8 mouse cellular contexts compared by ENCODE assay signal in genomic region chr1:125911901-125912445, GRCm38 (mm10). TPM values are rescaled to one million over a fixed set of nuclear protein-coding genes. Genes with fewer than 3 reads are reported as not detected.
DNase-seq lines count a peak whose midpoint lies in the region; ATAC-seq lines count a peak whose summit lies in the region.

No protein-coding gene starts in this region.

- peaks cover 46% of the 10 kb centered on the region for H3K27me3 ChIP-seq in megakaryocyte, embryonic 14.5 days (replicated peaks)
- H3K27me3 ChIP-seq in embryonic facial prominence, embryonic 15.5 days = peaks cover 31% of the 10 kb centered on the region
- H3K27me3 ChIP-seq in stomach, embryonic 15.5 days (replicated peaks) = peaks cover 30% of the 10 kb centered on the region

- WGBS in embryonic facial prominence, embryonic 15.5 days = under 1% methylated on average over 43 of the region's 43 CpGs
- WGBS in stomach, embryonic 15.5 days = 0% methylated on average over 43 of the region's 43 CpGs

- DNase-seq in heart, postnatal 4 days = peak; percentile 17
- DNase-seq in left cerebral cortex, adult 9 months (ENCODE audit: low spot score in 2 of 2) = peak; percentile 20 to 42
- DNase-seq in lung, postnatal 36 days = peak; percentile 56

- H3K4me2 ChIP-seq in embryonic facial prominence, embryonic 15.5 days (replicated peaks) = peak overlapping the region; percentile 98
- H3K4me2 ChIP-seq in stomach, embryonic 15.5 days = peak overlapping the region; percentile 96

- no peak overlapping the region for H3K9ac ChIP-seq in embryonic facial prominence, embryonic 15.5 days
- H3K9ac ChIP-seq in stomach, embryonic 15.5 days = no peak overlapping the region

- ATAC-seq in megakaryocyte, adult 5-6 weeks (ENCODE audit: poor library complexity, severe bottlenecking) = no peak
- ATAC-seq in embryonic facial prominence, embryonic 15.5 days (ENCODE audit: insufficient number of reproducible peaks, low FRiP score, low TSS enrichment, low read depth) = peak; percentile 49
- peak; percentile 61; the same call in 1 of the 2 replicates for ATAC-seq in stomach, embryonic 15.5 days (ENCODE audit: insufficient read depth, low FRiP score, low read depth)
- ATAC-seq in monocyte, adult 5-6 weeks (replicated peaks; ENCODE audit: insufficient number of reproducible peaks, low FRiP score, low TSS enrichment, poor library complexity, severe bottlenecking) = no peak

- no peaks in the 10 kb centered on the region for H3K36me3 ChIP-seq in megakaryocyte, embryonic 14.5 days (replicated peaks; ENCODE audit: low read length)
- H3K36me3 ChIP-seq in embryonic facial prominence, embryonic 15.5 days = no peaks in the 10 kb centered on the region
- no peaks in the 10 kb centered on the region for H3K36me3 ChIP-seq in stomach, embryonic 15.5 days

- peak overlapping the region; percentile 82 for H3K4me3 ChIP-seq in megakaryocyte, embryonic 14.5 days (replicated peaks)
- H3K4me3 ChIP-seq in embryonic facial prominence, embryonic 15.5 days (replicated peaks) = peak overlapping the region; percentile 51
- H3K4me3 ChIP-seq in stomach, embryonic 15.5 days (replicated peaks) = peak overlapping the region; percentile 44

- peaks cover 21% of the 10 kb centered on the region for H3K4me1 ChIP-seq in megakaryocyte, embryonic 14.5 days
- H3K4me1 ChIP-seq in embryonic facial prominence, embryonic 15.5 days = peaks cover 32% of the 10 kb centered on the region
- H3K4me1 ChIP-seq in stomach, embryonic 15.5 days = peaks cover 23% of the 10 kb centered on the region

- H3K27ac ChIP-seq in embryonic facial prominence, embryonic 15.5 days (replicated peaks) = no peak overlapping the region
- no peak overlapping the region for H3K27ac ChIP-seq in stomach, embryonic 15.5 days

- no peaks in the 10 kb centered on the region for H3K9me3 ChIP-seq in megakaryocyte, embryonic 14.5 days
- no peaks in the 10 kb centered on the region for H3K9me3 ChIP-seq in embryonic facial prominence, embryonic 15.5 days (replicated peaks)
- no peaks in the 10 kb centered on the region for H3K9me3 ChIP-seq in stomach, embryonic 15.5 days

RNA-seq across cellular contexts. Expression of gene Lypd1, which starts 0.9 kb away (rescaled TPM):
- polyA plus RNA-seq in megakaryocyte, embryonic 14.5 days (2012; ENCODE audit: insufficient read depth, low replicate concordance) = 0.91 and 6.4 TPM in 2 replicates
- total RNA-seq in megakaryocyte, adult 5-6 weeks (2015) = not detected in 2 replicates
- total RNA-seq in megakaryocyte, adult 5-6 weeks (2017) = not detected in 2 replicates
- polyA plus RNA-seq in embryonic facial prominence, embryonic 15.5 days (2015; fragmentation: Nextera tagmentation; extraction: Ambion mirVana) = 6.4 and 7.2 TPM in 2 replicates
- total RNA-seq in heart, postnatal 4 days (2021) = 1 to 10 TPM in 1 of 2 experiments, under 1 TPM in 1; 0.81 to 1.1 TPM
- 1.6 and 2.5 TPM in 2 replicates for polyA plus RNA-seq in stomach, embryonic 15.5 days (2015; fragmentation: Nextera tagmentation; extraction: Ambion mirVana)
- not detected in 3 replicates for total RNA-seq in monocyte, adult 5-6 weeks (2017)

Comparison
In these comparisons a context has a peak if more than half of its experiments do, and no peak if none do; other contexts are left out.
1. ATAC-seq: peak in embryonic facial prominence, embryonic 15.5 days (single experiment) and stomach, embryonic 15.5 days (single experiment); none in megakaryocyte, adult 5-6 weeks (single experiment) and monocyte, adult 5-6 weeks (single experiment).
2. Peak in every context shown above with its lines, with median percentiles within 50 percentile points of each other: H3K4me3 ChIP-seq and DNase-seq.